Mouse (Mus musculus): Measurements from ENCODE around the gene Noxred1. TPM values are rescaled to one million over a fixed set of nuclear protein-coding genes. Genes with fewer than 3 reads are reported as not detected.

Gene Noxred1
- total and polyA plus RNA-seq, 3 experiments, result 5.1 to 10.4 (median 6.9) TPM

DNA sequence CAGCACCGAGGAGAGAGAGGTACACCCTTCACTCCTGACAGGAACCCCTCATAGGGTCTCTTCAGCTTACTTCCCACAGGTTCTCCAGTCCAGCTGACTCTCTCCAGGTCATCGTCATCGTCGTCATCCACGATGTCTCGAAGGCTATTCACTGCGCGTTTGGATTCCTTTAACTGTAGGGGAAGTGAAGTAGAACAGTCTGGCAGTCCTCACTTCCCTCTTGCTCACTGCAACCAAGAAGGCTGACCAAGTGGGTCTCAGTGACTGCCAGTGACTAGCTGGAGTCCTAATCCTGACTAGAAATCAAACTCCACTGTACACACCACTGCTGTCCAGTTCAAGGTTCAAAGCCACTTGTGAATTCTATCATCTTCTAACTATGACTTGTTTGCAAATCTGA, 22.0 kb upstream of the Noxred1 start:
- H3K4me2 ChIP-seq (ENCODE audit: insufficient read depth, low read depth, poor library complexity, severe bottlenecking), result no peak overlapping the region
- TF ChIP-seq UBTF (IDR thresholded peaks at IDR 0.05; ENCODE audit: low read depth, low read length), result no peak
- TF ChIP-seq IRF4 (IDR thresholded peaks at IDR 0.05; ENCODE audit: low read depth, low read length), result no peak
- TF ChIP-seq MYC (IDR thresholded peaks at IDR 0.05; ENCODE audit: low read depth, low read length), result no peak
- H3K9ac ChIP-seq (ENCODE audit: insufficient read depth, low read depth), result no peak overlapping the region
- H3K4me1 ChIP-seq (ENCODE audit: control insufficient read depth in 1 of 2, insufficient read depth in 2 of 2), result peaks cover 0 to 38% of the 10 kb centered on the region in 2 experiments; a peak in 2 of 4 replicates
- H3K27ac ChIP-seq (ENCODE audit: insufficient read depth, low read depth), result no peak overlapping the region
- H3K27me3 ChIP-seq (replicated peaks), result no peaks in the 10 kb centered on the region
- H3K4me3 ChIP-seq (replicated peaks in 1 of 3; ENCODE audit: low read depth in 2 of 3, low read length in 2 of 3, poor library complexity in 1 of 3), result no peak overlapping the region
- no peaks in the 10 kb centered on the region for H3K9me3 ChIP-seq (replicated peaks; ENCODE audit: low read length)
- in situ Hi-C loops (cut with MboI; ENCODE audit: low pct_ligation_motif_present, low pct_unique_long_range_greater_than_20kb, low sequenced_read_pairs), result no loop called here
- no peak for DNase-seq (ENCODE audit: extremely low read depth)
- peaks cover 55 to 70% of the 10 kb centered on the region in 2 experiments for H3K36me3 ChIP-seq (replicated peaks in 1 of 2; ENCODE audit: control insufficient read depth in 1 of 2, insufficient read depth in 1 of 2, low read length in 1 of 2)
- dilution Hi-C loops (cut with MboI; ENCODE audit: extremely low pct_ligation_motif_present, extremely low pct_unique_long_range_greater_than_20kb, low sequenced_read_pairs), result no loop called here
- peaks cover 2% of the 10 kb centered on the region for H3K79me2 ChIP-seq (replicated peaks; ENCODE audit: control insufficient read depth, extremely low read depth, insufficient read depth, poor library complexity, severe bottlenecking)

DNA sequence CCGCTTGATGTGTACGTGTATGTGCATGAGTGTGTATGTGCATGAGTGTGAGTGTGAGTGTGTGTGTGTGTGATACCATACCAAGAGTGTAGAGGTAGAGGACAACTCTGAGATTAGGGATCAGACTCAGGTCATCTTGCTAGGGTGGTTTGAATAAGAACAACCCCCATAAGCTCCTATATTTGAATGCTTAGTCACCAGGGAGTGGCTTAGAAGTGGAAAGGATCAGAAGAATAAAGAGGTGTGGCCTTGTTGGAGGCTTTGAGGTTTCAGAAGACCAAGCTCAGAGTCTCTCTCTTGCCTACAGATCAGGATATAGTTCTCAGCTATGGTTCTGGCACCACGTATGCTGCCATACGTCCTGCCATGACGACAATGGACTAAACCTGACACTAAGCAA, 18.1 kb upstream of the Noxred1 start:
- no peak overlapping the region for H3K27ac ChIP-seq (ENCODE audit: insufficient read depth, low read depth)
- in situ Hi-C loops (cut with MboI; ENCODE audit: low pct_ligation_motif_present, low pct_unique_long_range_greater_than_20kb, low sequenced_read_pairs) (no loop called here), dilution Hi-C loops (cut with MboI; ENCODE audit: extremely low pct_ligation_motif_present, extremely low pct_unique_long_range_greater_than_20kb, low sequenced_read_pairs) (no loop called here)
- no peaks in the 10 kb centered on the region for H3K79me2 ChIP-seq (replicated peaks; ENCODE audit: control insufficient read depth, extremely low read depth, insufficient read depth, poor library complexity, severe bottlenecking)
- H3K9ac ChIP-seq (ENCODE audit: insufficient read depth, low read depth), result no peak overlapping the region
- H3K36me3 ChIP-seq (replicated peaks in 1 of 2; ENCODE audit: control insufficient read depth in 1 of 2, insufficient read depth in 1 of 2, low read length in 1 of 2), result peaks cover 71 to 87% of the 10 kb centered on the region in 2 experiments
- H3K4me2 ChIP-seq (ENCODE audit: insufficient read depth, low read depth, poor library complexity, severe bottlenecking), result no peak overlapping the region
- no peaks in the 10 kb centered on the region for H3K9me3 ChIP-seq (replicated peaks; ENCODE audit: low read length)
- peaks cover 0 to 16% of the 10 kb centered on the region in 2 experiments; a peak in 3 of 4 replicates for H3K4me1 ChIP-seq (ENCODE audit: control insufficient read depth in 1 of 2, insufficient read depth in 2 of 2)
- TF ChIP-seq TBP (conservative IDR thresholded peaks at IDR 0.05; ENCODE audit: low read depth, low read length) (no peak), MYC (IDR thresholded peaks at IDR 0.05; ENCODE audit: low read depth, low read length) (no peak), MEF2A (IDR thresholded peaks at IDR 0.05; ENCODE audit: borderline replicate concordance, low read depth, low read length) (no peak), ETS1 (conservative IDR thresholded peaks at IDR 0.05; ENCODE audit: low read depth, low read length) (no peak), IRF4 (IDR thresholded peaks at IDR 0.05; ENCODE audit: low read depth, low read length) (no peak), NELFE (IDR thresholded peaks at IDR 0.05; ENCODE audit: low read depth, low read length) (no peak), CHD1 (IDR thresholded peaks at IDR 0.05; ENCODE audit: low read depth, low read length) (no peak), SMC3 (IDR thresholded peaks at IDR 0.05; ENCODE audit: low read depth, low read length) (no peak), GABPA (IDR thresholded peaks at IDR 0.05; ENCODE audit: insufficient replicate concordance, low read depth, low read length) (no peak), ZMIZ1 (IDR thresholded peaks at IDR 0.05; ENCODE audit: low read depth, low read length) (no peak), PAX5 (IDR thresholded peaks at IDR 0.05; ENCODE audit: low read length) (no peak), MAZ (IDR thresholded peaks at IDR 0.05; ENCODE audit: low read depth, low read length) (no peak), HCFC1 (IDR thresholded peaks at IDR 0.05; ENCODE audit: low read depth, low read length) (no peak), CHD2 (IDR thresholded peaks at IDR 0.05; ENCODE audit: low read length) (no peak), USF2 (conservative IDR thresholded peaks at IDR 0.05; ENCODE audit: low read depth, low read length) (no peak), MAX (IDR thresholded peaks at IDR 0.05; ENCODE audit: low read length) (no peak), RAD21 (IDR thresholded peaks at IDR 0.05; ENCODE audit: low read depth, low read length) (no peak), USF1 (IDR thresholded peaks at IDR 0.05; ENCODE audit: low read depth, low read length) (no peak)
- no peak overlapping the region for H3K4me3 ChIP-seq (replicated peaks in 1 of 3; ENCODE audit: low read depth in 2 of 3, low read length in 2 of 3, poor library complexity in 1 of 3)
- H3K27me3 ChIP-seq (replicated peaks), result no peaks in the 10 kb centered on the region
- DNase-seq (ENCODE audit: extremely low read depth), result no peak

Data from CH12.LX (cell line).